Mouse (Mus musculus) adrenal gland, postnatal 36 days (tissue): ENCODE measurements around the gene Chrnb4. TPM values are rescaled to one million over a fixed set of nuclear protein-coding genes. Genes with fewer than 3 reads are reported as not detected.

ENCODE experiments used
- DNase-seq, 2 experiments: peaks; one replicate each; pipeline ENCODE4 v3.0.0; 2021; ENCODE audit warnings: mixed read lengths in 1 of 2
- long read RNA-seq, 2 experiments: library from polyadenylated mRNA; stranded (forward); transcript quantifications; one replicate each; pipeline ENCODE4 v2.0.0; 2021; ENCODE audit warnings: borderline sequencing depth in 2 of 2
- total RNA-seq, 2 experiments: library from RNA; stranded (reverse); gene quantifications; 2 replicates each; pipeline ENCODE4 v1.2.3; 2021

Chrnb4 gene
- total RNA-seq: 1 to 10 TPM; 5.2 to 6.6 TPM
- long read RNA-seq, experiment 1, partial matches to known transcripts: 1 of 2 reads
- long read RNA-seq, experiment 1, other reads (novel, unspliced or antisense): 1 of 2 reads
- long read RNA-seq, experiment 2, transcript Chrnb4-201 (6 exons, 3,723 nt): major isoform, 5 of 6 reads
- long read RNA-seq, experiment 2, partial matches to known transcripts: 0 of 6 reads
- long read RNA-seq, experiment 2, other reads (novel, unspliced or antisense): 1 of 6 reads

DNA sequence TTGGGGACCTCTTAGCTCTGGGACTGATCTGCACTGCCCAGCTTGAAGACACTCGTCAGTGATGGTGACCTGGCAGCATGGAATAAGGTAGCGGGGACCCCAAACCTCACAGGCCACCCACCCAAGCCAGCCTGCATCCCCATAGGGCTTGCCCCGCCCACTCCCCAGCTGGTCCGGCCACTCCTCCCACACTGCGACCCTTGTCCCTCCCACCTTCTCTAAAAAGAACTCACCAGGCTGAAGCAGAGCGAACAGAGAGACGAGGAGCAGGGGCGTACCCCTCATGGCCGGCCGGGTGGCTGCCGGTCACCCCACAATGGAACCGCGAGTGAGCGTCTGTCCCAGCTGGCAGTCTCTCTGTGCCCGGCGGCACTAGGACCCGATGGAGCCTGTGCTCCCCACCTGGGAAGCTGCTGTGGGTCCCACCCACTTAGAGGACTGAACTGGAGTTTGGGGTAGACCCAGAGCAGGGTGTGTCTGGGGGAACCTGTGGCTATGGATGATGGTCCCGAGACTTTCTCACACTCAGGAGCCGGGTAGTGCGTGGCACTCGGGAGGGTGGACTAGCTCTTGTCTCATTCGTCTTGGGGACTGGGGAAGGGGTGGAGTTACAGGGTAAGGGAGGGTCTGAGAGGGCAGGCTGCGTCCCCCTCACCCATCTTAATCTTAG is at the start of gene Chrnb4:
Chrnb4 (minus strand) TSS at position 569 of the 670 bp plus-strand sequence.
- DNase-seq: peak; percentile 19 to 45

DNA sequence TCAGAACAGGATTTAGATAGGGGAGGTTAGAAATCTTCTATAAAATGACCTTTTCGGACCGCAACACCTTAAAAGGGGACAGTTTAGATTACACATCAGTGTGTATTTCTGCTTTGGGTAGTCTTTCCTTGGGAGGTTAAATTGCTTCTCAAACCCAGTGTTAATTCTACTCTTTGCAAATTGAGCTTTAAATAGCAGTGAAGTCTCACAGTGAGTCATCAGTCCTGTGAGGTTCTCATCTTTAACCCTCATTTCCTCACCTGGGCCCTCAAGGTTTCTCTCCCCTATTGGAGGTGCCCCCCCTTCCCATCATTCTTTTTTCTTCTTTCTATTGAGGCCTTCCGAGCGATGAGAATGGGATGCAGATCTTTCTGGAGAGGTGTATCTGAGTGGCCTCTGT is 48.3 kb upstream of the Chrnb4 start:
- DNase-seq: no peak

DNA sequence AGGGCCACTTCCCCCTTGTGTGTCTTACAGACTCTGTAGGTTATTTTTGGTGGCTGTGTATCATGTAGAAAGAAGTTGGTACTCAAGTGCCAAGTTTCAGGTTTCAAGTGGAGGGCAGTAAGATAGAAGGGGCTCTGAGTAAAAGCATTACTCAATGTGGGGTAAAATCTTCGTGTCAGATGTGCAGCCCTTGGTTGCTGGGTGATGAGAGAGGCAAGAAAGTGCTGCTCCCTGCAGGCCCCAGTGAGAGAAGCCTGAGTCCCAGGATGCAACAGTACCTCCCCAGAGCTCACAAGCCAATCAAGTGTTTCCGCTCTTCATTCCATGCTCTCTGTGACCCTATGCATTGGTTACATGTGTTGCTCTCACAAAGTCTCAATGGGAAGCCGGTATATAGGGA is 47.5 kb upstream of the Chrnb4 start:
- DNase-seq: no peak

DNA sequence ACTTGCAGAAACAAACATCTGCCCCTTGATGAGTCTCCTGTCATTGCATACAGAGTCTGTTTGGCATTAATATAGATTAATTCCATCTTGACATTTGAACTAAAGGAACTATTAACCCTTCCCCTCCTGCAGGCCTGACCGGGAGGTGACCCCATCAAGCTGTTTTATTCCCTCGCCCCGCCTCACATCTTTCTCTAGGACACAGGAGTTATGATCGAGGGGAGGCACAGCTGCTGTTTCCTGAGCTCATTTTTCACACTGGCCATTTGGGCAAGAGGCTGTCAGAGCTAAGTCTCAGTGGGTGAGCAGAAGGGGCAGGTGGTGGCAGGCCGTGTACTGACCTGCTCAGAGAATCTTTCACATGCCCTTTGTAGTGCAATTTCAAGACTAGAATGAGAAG is 41.6 kb upstream of the Chrnb4 start:
- no peak for DNase-seq

DNA sequence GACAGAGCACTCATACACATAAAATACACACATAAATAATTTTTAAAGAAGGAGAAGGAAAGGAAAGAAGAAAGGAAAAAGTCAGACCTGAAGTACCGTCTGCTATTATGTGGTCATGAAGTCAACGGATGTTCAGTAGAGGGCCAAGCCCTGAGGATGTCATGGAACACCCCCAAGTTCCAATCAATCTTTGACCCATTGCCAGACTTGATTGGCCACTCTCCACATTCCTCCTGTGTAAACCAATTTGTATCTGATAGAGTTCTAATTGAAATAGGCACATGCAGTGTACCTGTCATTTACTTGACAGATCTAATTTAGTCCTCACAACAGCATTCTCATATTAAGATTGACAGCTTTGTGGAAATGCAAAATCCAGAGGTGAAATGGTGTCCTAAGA is 40.6 kb upstream of the Chrnb4 start:
- no peak for DNase-seq

DNA sequence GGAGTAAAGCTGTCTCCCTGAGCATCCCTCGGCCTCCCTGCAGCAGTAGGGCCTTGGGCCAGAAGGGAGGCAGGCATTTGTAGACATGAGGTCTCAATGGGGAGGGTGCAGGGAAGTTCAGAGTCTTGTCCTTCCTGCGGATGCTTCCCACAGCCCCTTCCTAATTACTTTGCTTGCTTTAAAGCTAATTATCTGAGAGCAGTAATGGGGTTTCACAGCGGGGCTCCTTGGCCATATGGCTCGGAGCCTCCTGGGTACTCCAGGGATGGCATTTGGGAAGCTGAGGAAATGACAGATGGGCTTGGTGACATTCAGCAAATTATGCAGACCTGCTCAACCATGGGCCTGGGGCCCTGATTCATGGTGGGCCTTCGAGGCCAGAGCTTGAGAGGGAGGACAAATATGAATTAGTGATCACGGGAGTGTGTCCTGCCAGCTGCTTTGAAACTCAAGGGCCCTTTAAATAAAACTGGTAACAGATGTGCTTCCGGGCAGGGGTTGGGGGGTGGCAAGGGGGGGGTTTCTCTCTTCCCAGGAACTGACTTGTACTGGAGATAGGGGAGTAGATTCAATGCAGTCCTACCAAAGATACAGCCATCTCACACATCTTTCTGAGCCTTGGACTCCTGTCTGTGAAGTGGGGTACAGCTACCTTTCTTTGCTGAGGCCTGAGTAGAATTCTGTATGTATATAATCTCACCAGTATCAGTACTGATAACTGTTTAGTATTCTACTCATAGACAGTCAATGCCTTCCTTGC is 34.8 kb upstream of the Chrnb4 start:
- no peak for DNase-seq

DNA sequence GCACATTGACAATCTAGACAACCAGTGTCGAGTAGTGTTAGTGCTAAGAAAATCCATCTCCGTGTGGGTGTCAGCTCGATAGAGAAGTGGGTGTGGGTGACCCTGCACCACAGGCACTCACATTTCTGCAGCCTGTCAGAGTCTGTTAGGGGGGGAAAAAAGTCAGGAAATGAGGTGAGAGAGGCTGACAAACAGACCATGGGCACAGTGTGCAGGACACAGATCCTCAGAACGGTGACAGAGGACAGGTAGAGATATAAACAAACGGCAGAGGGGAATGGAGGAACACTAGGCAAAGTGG is 19.3 kb upstream of the Chrnb4 start:
- DNase-seq: no peak

DNA sequence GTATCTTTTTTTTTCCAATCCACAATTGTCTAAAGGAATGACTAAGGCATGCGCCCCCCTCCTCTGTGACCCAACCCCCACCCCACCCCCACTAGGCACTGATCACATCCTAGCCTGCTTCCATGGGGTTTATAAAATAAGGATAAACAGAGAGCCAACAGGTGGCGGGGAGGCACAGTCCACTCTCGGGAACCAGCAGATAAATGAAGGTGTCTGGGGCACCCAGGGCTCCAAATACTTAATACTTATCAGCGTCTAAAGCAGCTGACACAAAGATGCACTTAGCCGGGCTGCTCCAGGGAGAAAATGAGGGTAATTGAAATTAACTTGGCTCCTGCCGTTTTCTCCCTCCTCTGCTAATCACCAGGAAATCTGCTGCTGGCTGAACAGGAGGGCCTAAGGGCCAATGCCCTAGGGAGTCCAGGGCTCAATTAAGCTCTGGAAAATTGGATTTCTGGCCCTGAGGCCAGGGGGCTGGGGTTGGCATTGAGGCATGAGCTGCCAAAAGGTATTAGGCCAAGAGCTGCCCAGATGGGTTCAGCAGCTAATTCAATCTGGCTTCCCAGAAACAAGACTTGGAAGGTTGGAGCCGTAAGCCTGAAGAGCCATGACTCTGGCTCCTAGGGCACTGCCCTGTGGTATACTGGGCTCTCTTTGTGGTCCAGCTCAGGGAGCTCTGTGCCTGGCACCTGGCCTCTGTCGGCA is 18.8 kb upstream of the Chrnb4 start:
- peak; percentile 22 to 29 for DNase-seq

DNA sequence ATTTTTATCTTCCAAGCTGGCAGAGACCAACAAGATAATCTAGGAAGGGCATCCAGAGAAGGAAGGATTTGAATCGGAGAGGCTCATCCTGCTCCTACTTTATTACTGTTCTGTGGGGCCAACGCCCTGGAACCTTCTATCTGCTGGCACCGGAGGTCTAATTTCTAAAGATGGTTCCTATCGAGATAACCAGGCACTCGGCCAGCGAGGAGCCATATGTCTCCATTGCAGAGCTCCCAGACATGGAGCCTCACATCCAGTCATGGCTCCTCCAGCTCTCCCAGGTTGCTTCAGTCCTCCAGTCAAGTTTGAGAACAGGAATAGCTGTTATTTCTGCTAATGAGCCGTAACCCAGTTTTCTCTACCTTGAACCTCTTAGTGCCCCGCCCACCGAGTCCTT is 16.7 kb upstream of the Chrnb4 start:
- no peak for DNase-seq

DNA sequence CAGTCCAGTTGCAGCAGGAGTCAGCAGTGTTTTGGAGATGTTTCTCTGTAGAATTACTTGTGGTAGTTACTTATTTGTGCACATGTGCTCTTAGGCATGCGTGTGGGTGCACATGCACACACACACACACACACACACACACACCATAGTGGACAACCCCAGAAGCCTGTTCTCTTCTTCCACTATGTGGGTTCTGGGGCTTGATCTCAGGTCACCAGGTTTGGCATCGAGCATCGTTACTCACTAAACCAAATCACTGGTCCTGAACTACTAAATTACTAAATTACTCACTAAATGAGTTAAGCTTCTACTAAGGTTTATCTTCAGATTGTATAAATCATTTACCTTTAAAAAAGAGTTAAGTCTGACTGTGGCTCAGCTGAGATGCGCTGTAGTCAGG is 9.5 kb upstream of the Chrnb4 start:
- DNase-seq: no peak

DNA sequence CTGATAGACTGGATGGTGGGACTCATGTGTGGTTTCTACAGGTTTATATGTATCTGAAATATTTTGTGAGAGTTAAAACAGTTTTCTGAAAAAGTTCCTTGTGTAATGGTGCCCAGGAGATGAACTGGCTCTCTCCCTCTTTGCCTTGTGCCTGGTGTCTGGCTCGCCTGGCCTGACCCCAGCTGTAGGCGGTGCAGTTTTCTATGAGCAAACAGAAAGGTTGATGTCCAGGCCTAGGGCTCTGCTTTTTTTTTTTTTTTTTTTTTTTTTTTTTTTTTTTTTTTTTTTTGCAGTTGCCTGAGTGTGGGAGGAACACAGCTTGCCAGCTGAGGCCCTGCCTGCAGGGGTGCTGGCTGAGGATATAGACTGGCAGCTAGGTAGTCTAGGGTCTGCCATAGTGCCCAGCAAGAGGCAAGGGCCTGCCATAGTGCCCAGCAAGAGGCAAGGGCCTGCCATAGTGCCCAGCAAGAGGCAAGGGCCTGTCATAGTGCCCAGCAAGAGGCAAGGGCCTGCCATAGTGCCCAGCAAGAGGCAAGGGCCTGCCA is 6.9 kb upstream of the Chrnb4 start:
- DNase-seq: no peak

DNA sequence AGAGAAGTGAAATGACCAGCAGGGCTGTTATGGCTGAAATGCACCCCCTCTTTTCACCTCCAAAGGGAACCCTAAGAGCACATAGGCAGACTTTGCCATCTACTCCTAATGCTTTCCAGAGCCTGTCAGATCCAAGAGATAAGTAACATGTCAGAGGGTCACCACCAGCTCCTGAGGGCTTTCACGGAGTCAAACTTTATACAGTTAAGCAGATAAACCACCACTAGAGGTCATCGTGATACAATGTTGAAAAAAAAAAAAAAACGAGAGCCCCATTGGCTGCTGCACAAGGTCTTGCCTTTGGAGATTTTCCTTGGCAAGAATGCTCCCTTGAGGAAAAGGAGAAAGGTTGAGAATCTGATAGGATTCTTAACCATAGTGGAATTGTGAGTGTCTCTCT is 1.8 kb downstream of the Chrnb4 start:
- no peak for DNase-seq

DNA sequence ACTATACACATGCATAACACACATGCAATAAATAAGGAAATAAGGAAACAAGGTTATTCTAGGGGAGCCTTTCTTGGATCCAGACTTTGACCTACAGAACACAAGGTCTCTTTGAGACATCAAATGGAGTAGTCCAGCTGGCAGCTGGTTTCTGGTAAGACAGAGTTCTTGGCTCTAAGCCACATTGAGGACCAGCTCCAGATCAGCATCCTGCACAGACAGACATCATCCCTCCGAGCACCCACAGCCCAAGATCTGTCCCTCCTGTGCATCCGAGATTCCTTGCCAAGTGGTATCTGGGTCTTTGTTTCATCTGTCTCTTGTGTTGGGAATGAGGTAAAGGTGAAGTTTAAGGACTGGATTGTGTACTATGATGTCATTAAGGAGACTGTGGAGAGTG is 3.6 kb downstream of the Chrnb4 start:
- no peak for DNase-seq

DNA sequence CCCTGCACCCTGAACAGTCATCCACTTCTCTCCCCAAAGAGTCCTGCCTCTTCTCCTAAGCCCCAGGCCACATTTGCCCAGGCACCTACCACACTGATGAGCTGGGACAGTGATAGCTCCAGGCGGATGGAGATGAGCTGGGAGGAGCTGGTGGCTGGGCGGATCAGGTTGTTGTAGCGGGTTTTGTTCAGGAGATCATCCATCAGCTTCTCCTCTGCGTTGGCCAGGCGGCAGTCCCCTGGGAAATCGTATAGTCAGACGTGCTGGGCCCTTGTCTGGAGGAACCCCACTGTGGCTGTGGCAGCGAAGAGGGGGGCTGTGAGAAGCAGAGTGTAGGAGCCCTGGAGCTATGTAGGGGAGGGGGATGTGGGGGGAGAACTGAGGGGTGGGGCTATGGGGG is 4.9 kb downstream of the Chrnb4 start:
- no peak for DNase-seq

DNA sequence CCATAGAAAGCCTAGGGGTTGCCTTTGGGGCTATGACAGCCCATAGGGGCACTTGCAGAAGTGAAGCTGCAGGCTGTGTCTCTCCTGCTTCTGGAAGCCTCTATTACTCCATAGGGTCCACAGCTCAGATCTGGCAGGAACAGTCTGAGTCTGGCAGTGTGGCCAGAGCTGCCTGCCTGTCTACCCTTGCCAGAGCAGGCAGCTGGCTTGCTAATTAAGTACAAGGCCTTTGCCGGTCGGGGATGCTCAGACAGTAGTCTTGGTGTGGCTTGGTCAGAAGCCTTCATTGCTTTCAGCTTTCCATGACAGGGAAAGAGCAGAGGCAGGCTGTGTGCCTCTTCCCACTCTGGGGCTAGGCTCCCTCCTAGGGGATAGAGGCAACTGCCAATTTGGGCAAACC is 7.2 kb downstream of the Chrnb4 start:
- DNase-seq: no peak

DNA sequence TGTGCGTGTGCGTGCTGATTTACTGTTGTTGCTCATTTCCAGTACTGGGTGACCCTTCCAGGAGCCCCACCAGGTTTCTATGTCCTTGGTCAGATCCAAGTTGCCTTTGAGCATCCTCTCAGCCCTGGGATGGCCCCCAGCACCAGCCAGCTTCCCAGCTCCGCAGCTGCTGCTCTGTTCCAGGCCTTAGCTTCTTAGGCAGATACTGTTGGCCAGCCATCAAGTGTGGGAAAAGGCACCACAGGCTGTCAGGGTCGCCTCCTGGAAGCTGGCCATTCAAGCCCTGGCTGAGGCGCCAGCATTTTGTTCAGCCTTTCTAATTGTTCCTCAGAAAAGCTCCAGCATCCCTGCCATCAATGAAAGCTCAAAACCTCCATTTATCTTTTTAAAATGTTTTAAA is 8.6 kb downstream of the Chrnb4 start:
- DNase-seq: no peak

DNA sequence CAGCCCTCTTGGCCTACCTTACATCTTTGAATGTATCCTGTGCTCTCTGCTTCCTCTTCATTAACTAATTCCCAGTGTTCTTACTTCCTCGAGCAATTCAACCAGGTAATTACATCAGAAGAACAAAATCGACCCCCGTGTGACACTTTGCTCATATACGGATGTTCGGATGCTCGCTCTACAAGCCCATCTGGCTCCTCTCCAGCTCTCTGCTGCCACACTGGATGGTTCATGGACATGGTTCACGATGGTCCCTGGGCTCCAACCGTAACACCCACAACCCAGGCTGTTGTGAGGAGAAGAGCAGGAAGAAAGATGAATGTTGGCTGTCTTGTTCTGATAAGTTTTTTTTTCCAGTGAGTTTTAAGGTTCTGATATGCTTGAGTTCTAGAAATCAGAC is 9.6 kb downstream of the Chrnb4 start:
- DNase-seq: no peak

DNA sequence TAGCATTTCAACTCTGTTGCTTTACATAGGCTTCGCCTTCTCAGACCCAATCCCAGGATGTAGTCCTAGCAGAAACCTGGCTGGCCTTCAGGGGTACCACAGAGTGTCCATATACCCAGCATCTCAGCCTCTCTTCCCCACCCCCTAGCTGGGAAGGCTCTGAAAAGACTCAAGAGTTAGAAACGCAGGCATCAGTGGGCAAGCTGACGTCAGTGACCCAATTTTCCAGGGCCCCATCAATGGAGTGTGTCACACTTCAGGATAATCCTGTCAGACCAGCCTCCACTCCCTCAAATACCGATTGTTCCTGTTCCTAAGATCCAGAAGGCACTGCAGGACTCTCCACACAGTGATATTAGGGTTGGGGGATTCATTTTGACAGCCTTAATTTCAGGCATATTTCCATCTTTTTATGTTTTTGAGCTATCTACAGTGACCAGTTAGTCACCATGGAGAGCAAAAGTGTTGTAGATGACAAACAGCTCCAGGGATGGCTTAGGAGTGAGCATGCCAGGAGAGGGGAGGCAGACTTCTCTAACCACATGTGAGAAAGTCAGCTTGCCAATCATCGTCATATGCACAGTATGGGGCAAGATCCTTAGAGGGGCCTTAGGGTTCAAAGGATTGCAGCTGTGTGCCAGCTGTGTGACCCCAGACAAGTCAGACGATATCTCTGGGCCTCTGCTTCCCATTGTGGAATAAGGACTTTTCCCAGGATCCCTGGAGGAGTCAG is 17.0 kb downstream of the Chrnb4 start:
- no peak for DNase-seq

DNA sequence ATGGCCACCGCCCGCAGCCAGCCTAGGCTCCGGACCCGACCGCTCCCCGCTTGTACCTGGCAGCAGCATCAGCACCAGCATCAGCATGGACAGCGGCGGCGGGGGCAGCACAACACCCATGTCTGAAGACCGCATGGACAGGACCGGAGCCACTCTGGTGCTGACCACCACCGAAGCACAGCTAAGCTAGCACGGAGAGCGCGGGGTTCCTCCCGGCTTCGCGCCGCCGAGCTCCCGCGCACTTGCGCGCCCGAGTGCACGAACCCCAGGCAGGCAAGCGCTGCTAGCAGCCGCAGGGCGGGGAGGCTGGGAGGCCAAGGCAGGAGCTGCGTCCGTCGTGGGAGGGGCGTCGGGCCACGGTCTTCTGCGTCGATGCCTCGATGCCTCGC is 22.3 kb downstream of the Chrnb4 start, which contains the start of gene Chrna3:
Chrna3 (minus strand) TSS at position 288 of the 389 bp plus-strand sequence.
- DNase-seq: peak; percentile 23 to 37

DNA sequence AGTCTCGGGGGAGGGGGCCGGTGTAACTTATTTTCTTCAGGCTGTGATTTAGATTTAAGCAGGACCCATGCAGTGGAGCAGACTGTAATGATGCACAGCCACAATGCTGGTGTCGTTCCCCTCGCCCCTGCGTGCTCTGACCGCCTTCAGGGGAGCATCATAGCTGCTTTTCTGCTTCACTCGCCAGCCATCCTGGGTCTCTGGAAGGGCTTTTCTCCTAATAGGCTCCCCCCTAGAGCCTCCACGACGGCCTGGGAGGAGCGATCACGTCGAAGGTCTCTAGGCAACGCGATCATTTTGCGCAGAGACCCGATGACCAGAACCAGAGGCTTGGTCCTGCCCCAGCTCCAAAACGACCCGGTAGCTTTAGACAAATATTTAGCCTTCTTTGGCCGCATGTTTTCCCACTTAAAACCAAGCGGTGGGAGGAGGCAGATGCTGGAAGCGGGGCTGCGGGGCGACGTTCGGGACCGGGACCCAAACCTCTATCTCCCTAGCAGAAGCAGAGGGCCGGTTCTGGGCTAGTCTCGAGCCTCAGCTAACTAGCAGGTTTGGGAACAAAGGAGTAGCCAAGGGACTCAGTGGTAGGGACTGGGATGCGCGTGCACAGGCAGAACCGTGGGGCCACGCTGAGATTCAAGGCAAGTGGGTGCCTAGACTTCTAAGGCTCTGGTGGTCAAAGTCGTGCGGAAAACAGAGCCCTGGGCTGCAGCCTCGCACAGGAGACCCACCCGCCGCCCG is 22.9 kb downstream of the Chrnb4 start:
- no peak for DNase-seq

DNA sequence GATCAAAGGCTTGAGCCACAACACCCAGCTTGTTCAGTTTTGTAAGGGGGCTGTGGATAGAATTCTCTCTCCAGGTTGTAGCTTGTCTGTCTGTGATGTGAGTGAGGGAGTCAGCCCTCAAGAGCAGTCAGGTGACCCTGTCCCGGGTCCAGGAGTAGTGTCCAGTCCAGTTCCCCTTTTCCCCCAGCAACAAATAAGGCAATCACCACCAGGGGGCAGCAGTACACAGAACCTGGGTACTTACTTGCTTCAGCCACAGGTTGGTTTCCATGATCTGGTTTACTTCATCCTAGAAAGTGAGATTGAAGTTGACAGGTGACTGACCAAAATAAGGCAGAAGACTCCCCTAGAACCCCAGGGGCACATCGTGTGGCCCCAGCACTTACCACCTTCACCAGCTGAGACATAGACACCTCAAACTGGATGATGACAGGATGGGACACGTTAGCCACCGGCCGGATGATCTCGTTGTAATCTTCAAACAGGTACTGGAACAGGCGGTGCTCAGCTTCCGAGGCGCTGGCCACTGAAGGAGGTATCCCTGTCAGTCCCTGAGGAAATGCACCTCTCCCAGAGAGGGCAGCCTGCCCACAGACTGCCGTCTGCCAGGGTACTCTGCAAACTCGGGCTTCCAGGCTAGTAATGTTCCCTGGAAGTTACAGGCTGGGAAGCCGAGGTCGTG is 24.5 kb downstream of the Chrnb4 start:
- DNase-seq: peak; percentile 83 to 89
